Mouse (Mus musculus): ENCODE data around the gene Pnpla3. TPM values are rescaled to one million over a fixed set of nuclear protein-coding genes. Genes with fewer than 3 reads are reported as not detected.

The Pnpla3 gene
- polyA plus RNA-seq, 1 experiment = not detected

GRCm38 (mm10) chr15:84186196-84186595 is 18.6 kb downstream of the Pnpla3 start:
- no peak overlapping the region for H3K4me3 ChIP-seq (replicated peaks; ENCODE audit: control insufficient read depth, low read depth, low read length)
- H3K27ac ChIP-seq (ENCODE audit: control insufficient read depth, insufficient read depth, low read depth, low read length, poor library complexity) = no peak overlapping the region
- WGBS = 67% methylated on average over 4 of the region's 4 CpGs
- peaks cover 4% of the 10 kb centered on the region for H3K4me1 ChIP-seq (ENCODE audit: control insufficient read depth, insufficient read depth, low read length)
- TF ChIP-seq POLR2A (IDR thresholded peaks at IDR 0.05; ENCODE audit: borderline replicate concordance, control insufficient read depth, low read depth, low read length) = no peak

- 70% methylated on average over 2 of the region's 2 CpGs for WGBS
- no peak for TF ChIP-seq POLR2A (IDR thresholded peaks at IDR 0.05; ENCODE audit: borderline replicate concordance, control insufficient read depth, low read depth, low read length)
- TF ChIP-seq CTCF (IDR thresholded peaks at IDR 0.05; ENCODE audit: control insufficient read depth, insufficient read depth, low read length) = no peak
Observed at GRCm38 (mm10) chr15:84188887-84189530, 21.4 kb downstream of the Pnpla3 start.

GRCm38 (mm10) chr15:84189881-84190280 is 22.2 kb downstream of the Pnpla3 start:
- Histone ChIP-seq H3K4me1 (ENCODE audit: control insufficient read depth, insufficient read depth, low read length) (peaks cover 4% of the 10 kb centered on the region), H3K4me3 (replicated peaks; ENCODE audit: control insufficient read depth, low read depth, low read length) (no peak overlapping the region), H3K27ac (ENCODE audit: control insufficient read depth, insufficient read depth, low read depth, low read length, poor library complexity) (no peak overlapping the region)
- 46% methylated on average over 3 of the region's 3 CpGs for WGBS
- TF ChIP-seq POLR2A (IDR thresholded peaks at IDR 0.05; ENCODE audit: borderline replicate concordance, control insufficient read depth, low read depth, low read length) = no peak
- TF ChIP-seq CTCF (IDR thresholded peaks at IDR 0.05; ENCODE audit: control insufficient read depth, insufficient read depth, low read length) = no peak

More at GRCm38 (mm10) chr15:84188887-84189530, 21.4 kb downstream of the Pnpla3 start:
- peaks cover 4% of the 10 kb centered on the region for H3K4me1 ChIP-seq (ENCODE audit: control insufficient read depth, insufficient read depth, low read length)
- H3K4me3 ChIP-seq (replicated peaks; ENCODE audit: control insufficient read depth, low read depth, low read length) = no peak overlapping the region
- H3K27ac ChIP-seq (ENCODE audit: control insufficient read depth, insufficient read depth, low read depth, low read length, poor library complexity) = no peak overlapping the region

- peaks cover 4% of the 10 kb centered on the region for H3K4me1 ChIP-seq (ENCODE audit: control insufficient read depth, insufficient read depth, low read length)
- TF ChIP-seq CTCF (IDR thresholded peaks at IDR 0.05; ENCODE audit: control insufficient read depth, insufficient read depth, low read length) (no peak), POLR2A (IDR thresholded peaks at IDR 0.05; ENCODE audit: borderline replicate concordance, control insufficient read depth, low read depth, low read length) (no peak)
- WGBS = 4% methylated on average over 9 of the region's 9 CpGs
- H3K27ac ChIP-seq (ENCODE audit: control insufficient read depth, insufficient read depth, low read depth, low read length, poor library complexity) = peak overlapping the region; percentile 89
- H3K4me3 ChIP-seq (replicated peaks; ENCODE audit: control insufficient read depth, low read depth, low read length) = peak overlapping the region; percentile 95
Observed at GRCm38 (mm10) chr15:84191724-84192057, 24.1 kb downstream of the Pnpla3 start.

GRCm38 (mm10) chr15:84192058-84192791 is 24.6 kb downstream of the Pnpla3 start, which contains the start of gene Samm50:
Samm50 (plus strand) TSS chr15:84192241.
- TF ChIP-seq POLR2A (IDR thresholded peaks at IDR 0.05; ENCODE audit: borderline replicate concordance, control insufficient read depth, low read depth, low read length) (peak; percentile 89), CTCF (IDR thresholded peaks at IDR 0.05; ENCODE audit: control insufficient read depth, insufficient read depth, low read length) (no peak)
- peak within 1 kb of the TSS; percentile 95 for H3K4me3 ChIP-seq (replicated peaks; ENCODE audit: control insufficient read depth, low read depth, low read length)
- H3K27ac ChIP-seq (ENCODE audit: control insufficient read depth, insufficient read depth, low read depth, low read length, poor library complexity) = peak within 1 kb of the TSS; percentile 89
- WGBS = 2% methylated on average over 48 of the region's 48 CpGs
- peaks cover 4% of the 10 kb centered on the region for H3K4me1 ChIP-seq (ENCODE audit: control insufficient read depth, insufficient read depth, low read length)

- H3K27ac ChIP-seq (ENCODE audit: control insufficient read depth, insufficient read depth, low read depth, low read length, poor library complexity) = no peak overlapping the region
- WGBS = 87% methylated on average over 8 of the region's 8 CpGs
- no peak overlapping the region for H3K4me3 ChIP-seq (replicated peaks; ENCODE audit: control insufficient read depth, low read depth, low read length)
- TF ChIP-seq CTCF (IDR thresholded peaks at IDR 0.05; ENCODE audit: control insufficient read depth, insufficient read depth, low read length) = no peak
- TF ChIP-seq POLR2A (IDR thresholded peaks at IDR 0.05; ENCODE audit: borderline replicate concordance, control insufficient read depth, low read depth, low read length) = no peak
- peaks cover 3% of the 10 kb centered on the region; the same call in 1 of the 2 replicates for H3K4me1 ChIP-seq (ENCODE audit: control insufficient read depth, insufficient read depth, low read length)
Observed at GRCm38 (mm10) chr15:84196486-84197165, 29.0 kb downstream of the Pnpla3 start.

- no peak overlapping the region for H3K4me3 ChIP-seq (replicated peaks; ENCODE audit: control insufficient read depth, low read depth, low read length)
- no peak for TF ChIP-seq CTCF (IDR thresholded peaks at IDR 0.05; ENCODE audit: control insufficient read depth, insufficient read depth, low read length)
- H3K4me1 ChIP-seq (ENCODE audit: control insufficient read depth, insufficient read depth, low read length) = no peaks in the 10 kb centered on the region; the same call in 1 of the 2 replicates
- 78% methylated on average over 4 of the region's 4 CpGs for WGBS
- no peak overlapping the region for H3K27ac ChIP-seq (ENCODE audit: control insufficient read depth, insufficient read depth, low read depth, low read length, poor library complexity)
Observed at GRCm38 (mm10) chr15:84207327-84207726, 39.7 kb downstream of the Pnpla3 start.
